Mouse (Mus musculus) cortical plate, adult 2 months (tissue): ENCODE measurements around the gene Acp6.

Source experiments
- CTCF ChIP-seq: fragments of 200-500 bp; IDR thresholded peaks from 2 replicates; pipeline ENCODE4 v1.5.1; 2011; ENCODE audit warnings: mild to moderate bottlenecking, control low read depth, low read length; ENCODE audit not compliant: insufficient read depth; ENCODE audit errors: extremely low read depth
- POLR2A ChIP-seq: fragments of 200-500 bp; IDR thresholded peaks from 2 replicates; pipeline ENCODE4 v1.6.1; 2011; ENCODE audit warnings: mild to moderate bottlenecking, low read length, control low read depth; ENCODE audit not compliant: insufficient read depth; ENCODE audit errors: extremely low read depth

- no peak for TF ChIP-seq CTCF
- TF ChIP-seq POLR2A: no peak
Measured at GRCm38 (mm10) chr3:97223261-97223660, 64.7 kb downstream of the Acp6 start.
